Mouse (Mus musculus) mesoderm, embryonic 11.5 days (tissue): ENCODE measurements at regions not wholly inside any gene's neighbourhood (a gene's known extent, or its start where the extent isn't known, plus 50 kb on each side); places are given as distances from the start of the nearest gene placed in this dataset.

Experiments
- DNase-seq: peaks from one replicate; pipeline ENCODE4 v3.0.0-alpha.2; 2012; ENCODE audit warnings: low read depth, low spot score

DNA sequence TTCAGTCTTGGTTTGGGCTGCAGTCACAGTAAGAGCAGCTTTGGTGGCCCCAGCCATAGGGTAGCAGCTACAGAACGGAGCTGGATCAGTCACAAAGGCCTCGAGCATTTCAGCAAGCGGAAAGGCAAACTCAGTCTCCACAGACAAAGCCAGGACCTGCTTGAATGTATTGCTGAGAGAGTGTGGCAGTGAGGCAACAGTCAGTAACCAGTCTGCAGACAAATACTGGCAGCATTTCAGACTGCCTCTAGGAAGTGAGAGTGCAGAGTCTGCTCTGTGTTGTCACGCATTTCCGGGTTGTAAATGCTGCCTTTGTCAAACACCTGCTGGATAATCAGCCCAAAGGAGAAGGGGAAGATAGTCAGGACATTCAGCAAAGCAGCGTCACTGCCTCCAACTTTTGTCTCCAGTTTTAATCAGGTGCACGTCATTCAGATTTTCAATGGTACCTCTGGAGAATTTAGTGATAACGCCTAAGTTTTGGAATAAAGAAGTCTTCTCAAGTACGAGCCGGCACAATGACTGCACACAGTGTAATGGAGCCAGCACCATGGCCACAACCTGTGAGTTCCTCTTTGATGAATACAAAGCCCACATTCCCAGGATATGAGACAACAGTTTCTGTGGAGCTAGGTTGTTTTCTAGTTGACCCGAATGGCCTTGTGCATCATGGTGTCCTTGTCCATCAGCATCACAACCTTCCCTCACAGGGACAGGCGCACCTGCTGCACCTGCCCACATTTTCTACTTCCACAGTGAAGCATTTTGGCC, 224.3 kb upstream of the Tmem161b start:
- DNase-seq: no peak

DNA sequence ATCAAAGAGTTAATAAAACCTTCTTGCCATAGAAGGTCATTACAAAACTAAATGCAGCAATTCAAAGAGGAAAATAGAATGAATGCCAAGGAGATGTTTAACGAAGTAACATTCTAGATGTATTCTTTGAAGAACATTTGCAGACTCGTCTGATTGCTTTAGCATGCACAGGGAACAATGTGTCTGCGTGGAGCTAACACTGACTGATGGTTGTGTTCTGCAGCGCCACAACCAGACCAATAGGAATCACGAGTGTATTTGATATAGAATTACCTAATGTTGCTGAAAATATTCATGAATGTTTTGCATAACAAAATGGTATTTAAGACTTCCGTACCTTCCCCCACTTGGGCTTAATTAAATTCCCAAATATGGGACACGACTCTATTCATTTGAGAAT, 200.3 kb upstream of the Tmem161b start:
- DNase-seq: no peak

DNA sequence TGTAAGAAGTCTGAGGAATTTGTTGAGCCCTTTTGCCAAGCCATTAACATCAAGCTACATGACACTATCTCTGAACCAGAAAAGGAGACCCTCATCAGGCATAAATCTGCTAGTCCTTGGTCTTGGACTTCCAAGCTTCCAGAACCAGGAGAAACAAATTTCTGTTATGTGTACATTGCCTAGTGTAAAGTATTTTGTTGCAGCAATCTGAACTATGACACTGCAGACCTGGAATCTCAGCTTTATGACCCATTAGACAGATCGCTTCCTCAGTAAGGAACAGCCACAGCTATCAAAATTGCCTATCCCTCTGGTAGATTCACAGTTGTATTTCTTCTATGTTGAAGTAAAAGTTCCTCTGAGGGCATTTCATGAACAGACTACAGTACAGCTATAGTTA, 199.1 kb upstream of the Tmem161b start:
- no peak for DNase-seq

DNA sequence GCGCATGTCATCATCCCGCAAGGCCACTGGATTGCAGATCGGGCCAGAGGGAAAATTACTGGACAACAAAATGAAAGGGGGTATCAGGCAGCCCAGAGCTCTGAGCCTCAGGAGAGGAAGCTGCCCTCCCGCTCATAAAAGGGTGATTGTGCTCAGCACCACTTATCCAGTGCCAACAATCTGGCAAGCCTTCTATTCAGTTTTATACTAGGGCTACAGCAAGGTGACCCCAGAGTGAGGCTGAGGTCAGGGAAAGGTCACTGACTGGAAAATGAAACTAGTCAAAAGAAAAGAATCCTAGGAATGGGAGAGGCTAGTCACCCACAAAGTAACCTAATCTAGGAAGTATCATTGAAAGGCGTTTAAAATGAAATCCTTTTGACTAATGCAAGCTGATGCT, 198.5 kb upstream of the Tmem161b start:
- peak; percentile 26 for DNase-seq

DNA sequence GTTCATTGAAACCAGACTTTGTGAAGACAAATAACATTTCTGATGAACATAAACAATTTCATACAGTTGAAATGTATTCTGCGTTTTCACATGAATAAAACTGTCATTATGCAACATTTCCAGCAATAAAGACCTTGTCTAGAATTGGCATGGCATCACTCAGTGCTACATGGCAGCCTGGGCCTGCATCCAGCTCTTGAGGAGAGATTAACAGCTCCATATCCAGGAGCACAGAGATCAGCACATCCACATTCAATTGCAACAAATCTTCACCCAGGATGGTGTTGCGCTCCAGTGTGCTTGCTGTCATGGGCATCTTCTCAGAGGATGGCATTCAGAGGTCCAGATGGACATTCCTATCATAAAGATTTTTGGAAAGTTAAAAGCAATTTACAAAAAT, 196.7 kb upstream of the Tmem161b start:
- no peak for DNase-seq

DNA sequence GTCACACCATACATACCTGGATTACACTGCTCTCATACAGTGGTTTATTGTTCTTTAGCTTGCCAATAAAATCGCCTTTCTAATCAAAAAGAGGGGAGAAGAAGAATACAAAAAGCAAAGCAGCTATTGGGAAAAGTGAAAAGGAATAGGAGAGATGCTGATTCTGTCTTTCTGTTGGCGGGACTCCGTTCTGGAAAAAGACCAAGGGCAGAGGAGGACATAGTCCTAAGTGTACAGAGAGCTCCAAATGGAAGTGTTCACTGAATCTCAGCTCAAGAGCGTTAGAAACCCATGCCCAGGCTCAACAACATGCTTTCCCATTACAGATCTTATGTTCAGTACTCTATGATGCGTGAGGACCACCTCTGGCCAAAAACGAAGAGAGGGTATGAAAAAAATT, 174.4 kb upstream of the Tmem161b start:
- no peak for DNase-seq

DNA sequence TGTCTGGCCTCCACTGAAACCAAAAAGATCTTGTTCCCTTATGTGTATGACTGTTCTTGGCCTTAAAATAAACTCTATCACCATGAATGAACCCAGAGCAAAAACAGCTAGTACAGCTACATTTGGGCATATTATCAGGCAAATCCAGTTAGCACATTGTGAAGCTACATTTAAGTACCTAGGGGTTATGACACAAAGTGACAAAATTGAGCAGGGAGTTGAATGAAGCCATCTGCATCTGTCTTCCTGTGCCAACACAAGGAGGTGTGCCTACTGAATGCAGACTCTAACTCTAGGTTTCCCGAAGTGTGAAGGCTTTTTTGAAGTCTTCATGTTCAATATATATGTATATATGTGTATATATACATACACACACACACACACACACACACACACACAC, 169.9 kb upstream of the Tmem161b start:
- DNase-seq: no peak

DNA sequence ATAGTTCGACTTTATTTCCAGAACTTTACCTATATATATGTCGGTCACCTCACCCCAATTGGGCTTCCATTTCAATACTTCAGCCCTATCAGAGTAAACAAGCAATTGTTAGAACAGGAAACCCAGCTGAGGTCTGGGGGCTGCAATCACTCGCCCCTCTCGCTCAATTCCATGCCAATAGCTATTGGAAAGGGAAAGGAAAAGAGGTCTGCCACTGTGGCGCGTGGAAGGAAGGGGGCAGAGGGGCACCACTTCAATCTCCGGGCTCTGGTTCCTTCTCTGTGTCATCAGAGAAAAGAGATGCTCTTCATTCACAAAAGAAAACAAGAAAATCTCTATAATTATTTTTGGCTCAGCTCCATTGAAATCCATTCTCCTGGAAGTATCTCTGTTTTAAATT, 167.1 kb upstream of the Tmem161b start:
- no peak for DNase-seq

DNA sequence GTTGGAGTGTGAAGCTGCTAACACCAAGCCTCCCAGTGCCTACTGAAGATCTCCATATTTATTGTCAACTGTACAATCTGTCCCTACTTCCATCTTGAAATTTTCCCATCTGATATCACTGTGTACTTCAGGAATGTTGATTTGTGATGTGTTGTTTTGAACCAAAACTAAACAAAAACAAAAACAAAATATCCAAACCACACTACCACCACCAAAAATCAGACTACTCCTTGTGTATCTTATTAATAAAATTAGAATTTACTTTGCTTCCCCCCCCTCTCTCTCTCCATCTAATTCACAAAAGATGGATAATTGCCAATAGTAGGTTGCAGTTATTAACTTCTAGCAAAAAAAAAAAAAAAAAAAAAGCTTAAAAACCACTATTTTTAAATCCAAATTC, 166.5 kb upstream of the Tmem161b start:
- DNase-seq: no peak

DNA sequence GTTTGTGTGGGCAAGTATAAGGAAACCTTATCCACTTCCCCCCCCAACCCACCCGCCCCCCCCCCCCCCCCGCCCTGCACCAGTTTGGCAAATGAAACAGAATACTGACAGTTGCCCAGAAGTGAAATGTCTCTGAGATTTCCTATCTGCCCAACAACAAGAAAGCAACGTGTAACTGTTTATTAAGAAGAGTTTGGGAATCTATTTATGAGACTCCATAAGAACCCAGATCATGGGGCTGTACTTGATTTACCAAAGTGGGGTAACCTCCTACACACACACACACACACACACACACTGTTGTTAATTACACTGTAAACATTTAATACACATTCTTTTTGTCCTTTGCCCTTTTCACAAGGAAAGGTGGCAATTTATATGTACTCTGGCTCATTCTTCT, 165.6 kb upstream of the Tmem161b start:
- no peak for DNase-seq

DNA sequence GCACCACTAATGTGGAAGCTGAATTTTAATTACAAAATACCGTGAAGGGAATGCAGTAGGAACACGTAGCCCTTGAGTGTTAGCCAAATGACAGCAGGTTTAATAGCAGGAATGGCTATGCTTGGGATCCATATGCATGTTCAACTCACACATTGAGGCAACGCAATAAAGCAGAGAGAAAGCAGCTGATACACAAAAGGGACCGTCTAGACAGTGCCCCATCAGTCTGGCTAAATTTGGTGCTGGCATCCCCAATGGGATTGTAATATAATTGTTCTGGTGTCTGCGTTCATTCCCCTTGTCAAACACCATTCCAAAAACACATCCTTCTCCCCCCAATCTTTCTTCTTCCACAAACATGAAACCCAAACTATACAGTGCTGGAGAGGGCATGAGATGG, 165.1 kb upstream of the Tmem161b start:
- DNase-seq: peak; percentile 68

DNA sequence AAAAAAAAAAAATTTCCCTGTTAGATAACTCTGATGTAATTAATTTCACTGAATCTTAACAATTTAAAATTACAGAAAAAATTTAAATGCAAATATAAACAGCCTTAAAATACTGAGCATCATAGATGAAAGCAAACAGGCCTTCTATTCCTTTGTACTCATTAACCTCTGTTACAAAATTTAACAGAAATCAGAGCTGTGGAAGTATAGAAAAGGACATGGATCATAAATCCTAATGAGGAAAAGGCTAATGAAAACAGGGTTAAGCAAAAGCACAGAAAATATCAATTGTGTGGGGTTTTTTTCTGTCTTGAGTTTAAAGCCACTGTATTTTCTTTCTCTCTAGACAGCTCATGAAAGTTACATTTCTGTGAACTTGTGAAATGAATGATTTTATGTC, 164.6 kb upstream of the Tmem161b start:
- no peak for DNase-seq

DNA sequence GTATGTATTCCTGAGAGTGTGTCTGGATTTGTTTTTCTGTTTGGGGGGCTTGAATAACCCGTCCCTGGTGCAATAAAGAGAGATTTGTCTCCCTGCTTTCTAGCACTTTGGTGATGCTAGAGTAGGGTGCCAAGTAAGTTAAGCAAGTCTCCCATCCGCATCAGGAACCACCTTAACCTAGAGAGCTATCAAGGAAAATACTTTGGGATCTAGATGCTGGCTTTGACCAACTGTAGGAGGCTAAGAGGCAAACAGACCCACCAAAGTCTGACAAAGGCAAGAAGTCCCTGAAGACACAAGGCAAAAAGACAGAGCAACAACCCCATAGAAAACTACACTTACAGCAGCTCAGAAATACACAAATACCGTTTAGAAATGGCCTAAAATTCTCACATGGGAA, 163.8 kb upstream of the Tmem161b start:
- no peak for DNase-seq

DNA sequence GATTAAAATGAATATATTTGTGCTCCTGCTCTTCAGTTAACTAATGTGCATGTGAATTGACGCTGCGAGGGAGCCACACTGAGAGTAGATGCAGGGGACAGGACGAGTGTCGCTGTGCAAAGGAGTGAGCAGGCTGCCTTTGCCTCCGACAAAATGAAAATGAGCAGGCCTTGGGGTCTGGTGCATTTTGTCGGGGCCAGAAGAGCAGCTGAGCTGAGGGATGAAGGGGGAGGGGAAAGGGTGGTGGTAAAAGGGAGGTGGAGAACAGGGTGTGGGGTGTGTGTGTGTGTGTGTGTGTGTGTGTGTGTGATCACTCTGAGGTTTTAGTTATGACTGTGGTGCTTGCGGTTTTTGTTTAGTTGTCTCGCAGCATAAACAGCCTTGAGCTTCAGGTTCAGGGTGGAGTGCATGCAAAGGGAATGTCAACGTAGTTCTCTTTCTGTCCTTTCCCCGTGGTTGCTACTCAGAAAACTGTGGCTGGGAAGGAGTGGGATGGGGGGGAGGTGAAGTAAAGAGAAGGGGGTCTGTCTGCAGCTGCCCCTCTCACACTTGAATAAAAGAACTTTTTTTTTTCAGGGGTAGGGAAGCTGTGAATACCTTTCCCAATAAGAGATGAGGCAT, 163.0 kb upstream of the Tmem161b start:
- DNase-seq: peak; percentile 73

DNA sequence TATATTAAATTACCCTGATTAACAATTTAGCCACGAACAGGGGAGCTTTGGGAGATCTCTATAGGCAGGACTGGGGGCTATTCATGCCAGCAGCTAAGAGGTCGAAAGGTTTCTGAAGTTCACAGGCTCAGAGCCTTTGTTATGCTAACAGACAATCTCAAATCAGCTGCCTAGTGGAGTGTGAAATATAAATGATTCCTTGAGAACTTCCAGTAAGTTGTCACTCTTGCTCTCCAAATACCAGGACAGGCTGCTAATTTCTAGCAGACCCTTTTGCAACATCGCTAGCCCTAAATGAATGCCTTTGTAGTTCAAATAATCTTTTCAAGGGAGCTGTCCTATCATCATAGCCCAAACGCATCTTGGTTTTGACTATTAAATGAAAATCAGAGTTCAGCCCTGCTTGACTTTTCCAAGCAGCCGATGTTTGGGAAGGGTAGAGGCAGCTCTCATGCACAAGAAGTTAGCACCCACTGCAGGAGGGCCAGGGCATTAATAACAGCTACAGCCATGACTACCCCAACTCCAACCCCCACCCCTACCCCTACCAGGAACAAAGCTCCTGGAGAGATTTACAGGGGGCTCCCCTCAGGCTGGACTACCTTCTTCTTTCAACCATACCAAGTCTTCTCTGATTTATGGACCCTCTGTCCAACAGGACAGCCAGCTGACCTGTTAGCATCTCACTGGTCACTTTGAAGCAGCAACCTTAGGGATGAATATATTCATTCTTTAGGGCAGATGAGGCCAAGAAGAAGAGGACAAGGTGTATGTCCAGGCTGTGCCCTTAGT, 162.2 kb upstream of the Tmem161b start:
- DNase-seq: peak; percentile 65

DNA sequence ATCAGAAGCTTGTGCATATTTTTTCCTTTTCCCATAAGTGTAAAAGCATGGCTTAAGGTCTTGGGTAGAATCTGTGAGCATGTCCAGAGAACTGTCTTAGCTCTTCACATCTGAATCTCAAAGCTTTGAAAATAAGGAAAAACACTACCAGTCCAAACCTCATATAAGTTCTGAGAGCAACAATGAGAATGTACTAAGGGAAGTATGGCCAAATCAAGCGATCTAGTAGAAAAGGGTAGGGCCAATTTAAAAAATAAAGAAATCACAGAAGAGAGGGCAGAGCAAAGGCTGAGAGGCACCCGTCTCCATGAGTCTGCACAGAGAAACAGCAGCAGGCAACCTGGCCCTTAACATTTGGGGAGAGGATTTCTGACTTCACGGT, 161.7 kb upstream of the Tmem161b start:
- DNase-seq: no peak

DNA sequence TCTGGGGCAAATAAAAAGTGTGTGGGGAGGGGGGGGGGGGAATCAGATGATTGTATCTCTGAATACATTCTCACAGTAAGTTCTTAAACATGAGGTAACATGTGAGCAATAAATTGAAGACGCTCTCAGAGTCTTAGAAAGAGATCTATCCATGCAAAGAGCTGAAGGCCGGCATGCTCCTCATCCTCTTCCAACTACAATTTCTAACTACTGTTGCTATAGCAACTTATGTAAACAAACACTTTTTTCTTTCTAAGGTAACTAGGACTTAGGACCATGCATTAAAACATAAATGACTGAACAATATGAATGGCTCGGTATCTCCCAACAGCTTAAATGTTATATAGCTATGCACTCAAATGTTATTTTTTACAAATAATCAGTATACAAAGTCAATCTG, 161.2 kb upstream of the Tmem161b start:
- DNase-seq: no peak

DNA sequence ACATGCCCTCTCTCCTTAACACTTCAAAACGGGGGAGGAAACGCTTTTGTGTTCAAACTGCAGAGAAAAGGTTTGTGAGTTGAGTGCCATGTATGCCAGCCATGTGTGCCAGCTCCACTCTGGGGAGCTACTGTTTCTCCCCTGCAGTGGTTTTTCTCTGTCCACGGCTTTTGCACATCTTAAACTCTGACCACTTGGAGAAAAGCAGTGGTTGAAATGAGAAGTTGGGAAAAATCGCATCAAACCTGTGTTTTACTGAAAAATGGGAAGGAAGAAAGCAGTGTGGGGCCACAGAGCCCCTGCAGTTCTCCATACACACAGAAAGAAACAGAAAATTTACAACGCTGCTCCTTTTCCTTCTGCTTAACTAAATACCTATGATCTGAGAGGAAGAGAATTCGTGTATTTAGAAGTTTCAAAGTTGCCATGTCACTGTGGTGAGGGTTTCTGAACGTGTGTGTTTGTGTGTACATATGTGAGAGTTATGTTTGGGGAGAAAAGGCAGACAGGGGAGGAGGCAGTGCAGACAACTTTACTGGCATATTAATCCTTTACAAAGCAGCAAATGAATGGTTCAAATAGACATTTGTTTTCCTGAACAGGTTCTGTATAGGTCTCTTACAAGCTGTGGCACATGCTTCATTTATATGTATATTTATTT, 160.1 kb upstream of the Tmem161b start:
- no peak for DNase-seq

DNA sequence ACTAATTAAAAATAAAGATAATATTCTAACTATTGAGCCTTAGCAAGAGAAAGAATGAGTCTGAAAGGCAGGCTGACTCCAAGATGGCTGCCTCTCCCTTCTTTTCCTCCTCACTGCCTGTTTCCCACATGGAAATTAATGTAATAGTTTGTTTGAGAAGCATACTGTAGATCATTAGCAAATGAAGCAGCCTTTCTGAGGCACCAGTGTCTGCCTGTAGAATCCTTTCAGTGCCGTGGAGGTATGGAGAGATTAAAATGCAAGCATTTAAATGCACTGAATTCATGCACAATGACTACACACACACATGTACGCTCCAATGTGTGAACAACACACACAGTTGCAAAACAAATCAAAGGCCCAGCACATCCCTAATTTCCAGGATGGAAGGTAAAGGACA, 159.5 kb upstream of the Tmem161b start:
- DNase-seq: no peak

DNA sequence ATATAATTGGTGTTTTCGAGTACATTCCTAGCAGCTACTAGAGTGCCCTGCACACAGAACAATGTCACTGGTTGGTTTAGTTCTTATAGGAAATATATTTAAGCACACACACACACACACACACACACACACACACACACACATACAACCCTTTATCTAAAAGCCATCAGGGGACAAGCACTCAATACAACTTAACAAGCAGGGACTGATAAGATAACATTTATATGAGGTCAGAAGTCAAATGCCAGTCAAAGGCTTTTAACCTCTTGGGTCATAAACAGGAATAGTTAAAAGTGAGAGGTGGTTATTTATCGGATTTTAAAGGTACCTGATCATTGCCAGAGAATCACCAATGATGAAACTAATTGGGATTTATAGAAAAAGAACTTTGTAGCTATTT, 158.7 kb upstream of the Tmem161b start:
- DNase-seq: no peak

DNA sequence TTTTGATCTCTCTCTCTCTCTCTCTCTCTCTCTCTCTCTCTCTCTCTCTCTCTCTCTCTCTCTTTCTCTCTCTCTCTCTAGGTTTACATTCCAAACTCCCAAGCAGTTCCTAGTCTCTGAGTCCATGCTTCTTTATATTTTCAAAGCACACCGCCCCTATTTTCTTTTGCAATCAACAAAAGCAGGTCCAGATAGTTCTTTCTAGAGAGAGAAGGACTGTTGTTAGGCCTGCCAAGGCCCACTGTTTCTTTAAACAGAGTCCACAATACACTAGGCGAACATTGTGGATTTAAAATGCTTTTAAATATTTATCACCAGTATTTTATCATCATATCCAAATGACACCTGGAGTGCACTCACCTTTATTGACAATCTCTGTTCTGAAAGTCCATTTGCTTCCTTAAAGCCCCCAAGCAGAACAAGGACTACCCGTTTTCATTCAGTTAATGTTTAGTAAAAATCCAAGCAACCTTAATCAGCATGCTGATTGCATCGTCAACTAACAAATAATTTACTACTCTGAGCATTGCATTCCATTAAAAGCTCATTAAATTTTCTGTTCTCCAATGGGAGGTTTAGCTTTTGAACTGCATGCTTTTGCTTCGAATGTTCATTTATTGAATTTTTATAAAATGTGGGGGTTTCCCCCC, 157.7 kb upstream of the Tmem161b start:
- DNase-seq: no peak
